Mouse (Mus musculus): Measurements from ENCODE around the gene 1700013G24Rik.

DNA sequence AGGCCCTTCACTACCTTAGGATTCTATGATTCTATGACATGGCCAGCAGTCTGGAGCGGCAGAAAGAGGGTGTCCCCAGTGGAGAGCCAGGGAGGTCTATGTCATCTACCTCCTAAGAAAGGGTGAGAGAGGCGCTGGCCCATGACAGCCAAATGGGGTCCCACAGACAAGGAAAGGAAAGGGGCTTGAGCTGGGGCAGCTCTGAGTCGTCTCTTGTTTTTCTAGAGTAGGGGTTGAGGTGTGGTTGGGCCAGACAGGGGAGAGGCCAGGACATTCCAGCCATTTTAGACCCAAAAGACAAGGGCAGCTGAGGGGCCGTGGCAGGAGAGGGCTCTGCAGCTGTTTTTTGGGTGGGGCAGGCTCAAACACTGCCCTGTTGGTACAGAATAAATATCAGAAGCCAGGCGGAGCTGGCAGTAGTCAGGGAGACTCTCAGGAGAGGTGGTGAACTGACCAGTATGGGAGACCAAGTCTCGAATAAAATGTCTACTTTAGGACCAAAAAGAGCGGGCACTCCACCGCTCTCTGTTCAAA lies at the start of gene 1700013G24Rik:
- TF ChIP-seq CTCF (IDR thresholded peaks at IDR 0.05; ENCODE audit: extremely low read depth, insufficient read length, insufficient replicate concordance, low read depth, low read length): no peak
- TF ChIP-seq POLR2A (IDR thresholded peaks at IDR 0.05; ENCODE audit: low read depth, low read length): no peak
